Mouse (Mus musculus): ENCODE results near the gene Fam50b.

GRCm38 (mm10) chr13:34725800-34726476 lies 8.7 kb upstream of the Fam50b start:
- TF ChIP-seq CTCF (IDR thresholded peaks at IDR 0.05; ENCODE audit: borderline replicate concordance, insufficient read depth, low read depth, low read length) (no peak), POLR2A (IDR thresholded peaks at IDR 0.05; ENCODE audit: borderline replicate concordance, insufficient read depth, low read length) (no peak)
